Mouse (Mus musculus) macrophage (primary cell): Measurements from ENCODE around the gene Gpx4. TPM values are rescaled to one million over a fixed set of nuclear protein-coding genes. Genes with fewer than 3 reads are reported as not detected.

ENCODE experiments used
- H3K27ac ChIP-seq: fragments of 350-480 bp; formaldehyde crosslinking; 2 replicates; pipeline ENCODE4 v1.9.0; 2021
- H3K36me3 ChIP-seq: fragments of 350-480 bp; formaldehyde crosslinking; 2 replicates; pipeline ENCODE4 v1.9.0; 2021; ENCODE audit errors: inconsistent target
- H3K4me3 ChIP-seq: fragments of 350-480 bp; formaldehyde crosslinking; 2 replicates; pipeline ENCODE4 v1.9.0; 2021; ENCODE audit errors: inconsistent target
- H3K79me2 ChIP-seq: fragments of 350-480 bp; formaldehyde crosslinking; 2 replicates; pipeline ENCODE4 v1.9.0; 2021; ENCODE audit errors: inconsistent target
- WGBS: methylation state at CpG from one replicate; pipeline ENCODE4 v1.1.7; 2026; ENCODE audit warnings: inconsistent platforms; ENCODE audit not compliant: missing documents; 5-methylcytosine and 5-hydroxymethylcytosine counted together
- polyA plus RNA-seq: library from polyadenylated mRNA; stranded (reverse); fragments of 250-400 nt; gene quantifications from 3 replicates; pipeline ENCODE4 v1.2.4, GENCODE M21; 2018; ENCODE audit warnings: inconsistent platforms

Gpx4 gene
- polyA plus RNA-seq, 1 experiment from 2014 or later: 427 TPM

GRCm38 (mm10) chr10:80084817-80085487 is 38.0 kb downstream of the Gpx4 start:
- Histone ChIP-seq H3K27ac (no peak overlapping the region), H3K4me3 (no peak overlapping the region)
- WGBS: 74% methylated on average over 9 of the region's 9 CpGs

GRCm38 (mm10) chr10:80086847-80087246 is 39.9 kb downstream of the Gpx4 start:
- whole genome bisulfite sequencing: 37% methylated on average over 3 of the region's 3 CpGs
- H3K4me3 ChIP-seq: no peak overlapping the region
- peak overlapping the region; percentile 63 for H3K27ac ChIP-seq
- H3K79me2 ChIP-seq: peaks cover 82% of the 10 kb centered on the region
- peaks cover 41% of the 10 kb centered on the region for H3K36me3 ChIP-seq

More at GRCm38 (mm10) chr10:80084817-80085487, 38.0 kb downstream of the Gpx4 start:
- Histone ChIP-seq H3K36me3 (peaks cover 56% of the 10 kb centered on the region), H3K79me2 (peaks cover 63% of the 10 kb centered on the region)

- peaks cover 88% of the 10 kb centered on the region for H3K79me2 ChIP-seq
- no peak overlapping the region for H3K4me3 ChIP-seq
- 13% methylated on average over 8 of the region's 8 CpGs for WGBS
- peaks cover 39% of the 10 kb centered on the region for H3K36me3 ChIP-seq
- peak overlapping the region; percentile 63 for H3K27ac ChIP-seq
These were observed 40.5 kb downstream of the Gpx4 start for GRCm38 (mm10) chr10:80087483-80087882.

- H3K36me3 ChIP-seq: peaks cover 23% of the 10 kb centered on the region
- H3K79me2 ChIP-seq: peaks cover 99% of the 10 kb centered on the region
- 89% methylated on average over 4 of the region's 4 CpGs for WGBS
- H3K27ac ChIP-seq: no peak overlapping the region
- H3K4me3 ChIP-seq: no peak overlapping the region
These were observed 42.2 kb downstream of the Gpx4 start for GRCm38 (mm10) chr10:80089146-80089545.

- Histone ChIP-seq H3K27ac (no peak overlapping the region), H3K36me3 (peaks cover 9% of the 10 kb centered on the region; the same call in 1 of the 2 replicates), H3K79me2 (peaks cover 100% of the 10 kb centered on the region), H3K4me3 (no peak overlapping the region)
- WGBS: 92% methylated on average over 6 of the region's 6 CpGs
These were observed 44.6 kb downstream of the Gpx4 start for GRCm38 (mm10) chr10:80091527-80091926.

- Histone ChIP-seq H3K36me3 (peaks cover 9% of the 10 kb centered on the region; the same call in 1 of the 2 replicates), H3K27ac (no peak overlapping the region), H3K4me3 (no peak overlapping the region), H3K79me2 (peaks cover 100% of the 10 kb centered on the region)
- WGBS: 87% methylated on average over 5 of the region's 5 CpGs
These were observed 45.7 kb downstream of the Gpx4 start for GRCm38 (mm10) chr10:80092690-80093089.

- Histone ChIP-seq H3K36me3 (peaks cover 9% of the 10 kb centered on the region; the same call in 1 of the 2 replicates), H3K79me2 (peaks cover 100% of the 10 kb centered on the region), H3K4me3 (no peak overlapping the region), H3K27ac (no peak overlapping the region)
- WGBS: 91% methylated on average over 6 of the region's 6 CpGs
These were observed 47.1 kb downstream of the Gpx4 start for GRCm38 (mm10) chr10:80094085-80094484.

- Histone ChIP-seq H3K4me3 (no peak overlapping the region), H3K27ac (no peak overlapping the region), H3K79me2 (peaks cover 100% of the 10 kb centered on the region), H3K36me3 (peaks cover 9% of the 10 kb centered on the region; the same call in 1 of the 2 replicates)
- 89% methylated on average over 3 of the region's 3 CpGs for WGBS
These were observed 47.7 kb downstream of the Gpx4 start for GRCm38 (mm10) chr10:80094684-80095083.

- Histone ChIP-seq H3K4me3 (no peak overlapping the region), H3K27ac (no peak overlapping the region), H3K36me3 (peaks cover 9% of the 10 kb centered on the region; the same call in 1 of the 2 replicates), H3K79me2 (peaks cover 100% of the 10 kb centered on the region)
- 95% methylated on average over 5 of the region's 5 CpGs for WGBS
These were observed 48.6 kb downstream of the Gpx4 start for GRCm38 (mm10) chr10:80095547-80095946.

- Histone ChIP-seq H3K27ac (no peak overlapping the region), H3K36me3 (no peaks in the 10 kb centered on the region; the same call in 1 of the 2 replicates), H3K79me2 (peaks cover 100% of the 10 kb centered on the region), H3K4me3 (no peak overlapping the region)
- 26% methylated on average over 5 of the region's 7 CpGs for WGBS
These were observed 50.3 kb downstream of the Gpx4 start for GRCm38 (mm10) chr10:80097275-80097674.

- Histone ChIP-seq H3K4me3 (no peak overlapping the region), H3K79me2 (peaks cover 87% of the 10 kb centered on the region), H3K36me3 (no peaks in the 10 kb centered on the region; the same call in 1 of the 2 replicates), H3K27ac (no peak overlapping the region)
- WGBS: 48% methylated on average over 5 of the region's 5 CpGs
These were observed 51.7 kb downstream of the Gpx4 start for GRCm38 (mm10) chr10:80098630-80099029.

GRCm38 (mm10) chr10:80100982-80101381 is 54.0 kb downstream of the Gpx4 start:
- Histone ChIP-seq H3K36me3 (no peaks in the 10 kb centered on the region), H3K27ac (no peak overlapping the region), H3K4me3 (no peak overlapping the region), H3K79me2 (peaks cover 63% of the 10 kb centered on the region)
- WGBS: 66% methylated on average over 6 of the region's 11 CpGs

- H3K36me3 ChIP-seq: no peaks in the 10 kb centered on the region
- peak overlapping the region; percentile 49 for H3K27ac ChIP-seq
- under 1% methylated on average over 57 of the region's 59 CpGs for WGBS
- peaks cover 50% of the 10 kb centered on the region for H3K79me2 ChIP-seq
- peak overlapping the region; percentile 71 for H3K4me3 ChIP-seq
These were observed 55.4 kb downstream of the Gpx4 start for GRCm38 (mm10) chr10:80102216-80102915.

- 88% methylated on average over 2 of the region's 2 CpGs for WGBS
- peaks cover 43% of the 10 kb centered on the region for H3K79me2 ChIP-seq
- no peaks in the 10 kb centered on the region for H3K36me3 ChIP-seq
- no peak overlapping the region for H3K4me3 ChIP-seq
- no peak overlapping the region for H3K27ac ChIP-seq
These were observed 56.1 kb downstream of the Gpx4 start for GRCm38 (mm10) chr10:80103032-80103431.

GRCm38 (mm10) chr10:80104181-80104580 is 57.2 kb downstream of the Gpx4 start:
- Histone ChIP-seq H3K36me3 (no peaks in the 10 kb centered on the region), H3K27ac (no peak overlapping the region), H3K4me3 (no peak overlapping the region), H3K79me2 (peaks cover 31% of the 10 kb centered on the region)
- WGBS: 82% methylated on average over 3 of the region's 3 CpGs
